Mouse (Mus musculus) duodenum, adult 2 months (tissue): Measurements from ENCODE around the gene 4930539E08Rik. TPM values are rescaled to one million over a fixed set of nuclear protein-coding genes. Genes with fewer than 3 reads are reported as not detected.

ENCODE experiments used
- polyA plus RNA-seq: library from polyadenylated mRNA; depleted of rRNA; stranded (reverse); fragments of >200 nt; gene quantifications from 2 replicates; pipeline ENCODE4 v1.2.3, GENCODE M21; 2012; ENCODE audit warnings: low replicate concordance; rRNA removed

The 4930539E08Rik gene
- polyA plus RNA-seq: 15.7 and 38.2 TPM in 2 replicates

DNA sequence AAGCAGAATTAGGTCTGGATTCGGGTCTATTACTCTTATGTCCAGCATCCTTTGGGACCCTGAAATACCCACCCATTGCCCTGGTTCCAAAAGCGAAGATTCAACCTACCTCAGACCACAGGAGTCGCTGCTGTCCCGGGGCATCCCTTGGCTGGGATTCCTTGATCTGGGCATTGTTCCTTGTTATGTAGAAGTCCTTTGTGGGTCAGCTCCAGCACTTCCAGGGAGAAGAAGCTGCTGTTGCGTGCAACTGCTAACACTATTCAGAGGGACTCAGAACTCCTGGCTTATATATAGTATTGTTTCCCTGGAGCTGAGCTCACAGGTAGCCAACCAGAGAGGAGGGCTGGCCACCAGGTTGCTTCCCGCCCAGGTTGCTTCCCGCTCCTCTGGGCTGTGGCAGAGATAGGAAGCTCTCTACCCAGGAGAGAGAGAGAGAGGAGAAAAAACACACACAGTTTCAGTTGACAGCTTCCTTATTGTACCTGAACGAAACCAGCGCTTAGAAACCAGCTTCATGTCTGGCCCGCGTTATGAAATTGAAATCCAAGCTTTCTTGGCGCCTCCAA, at the start of gene 4930539E08Rik:
Gene 4930539E08Rik (minus strand): TSS at position 265 of the 569 bp plus-strand sequence.

GRCm38 (mm10) chr17:28951831-28952799, 37.0 kb upstream of the 4930539E08Rik start, which contains the start of gene Kctd20:
Kctd20 (plus strand) TSS chr17:28951950.

DNA sequence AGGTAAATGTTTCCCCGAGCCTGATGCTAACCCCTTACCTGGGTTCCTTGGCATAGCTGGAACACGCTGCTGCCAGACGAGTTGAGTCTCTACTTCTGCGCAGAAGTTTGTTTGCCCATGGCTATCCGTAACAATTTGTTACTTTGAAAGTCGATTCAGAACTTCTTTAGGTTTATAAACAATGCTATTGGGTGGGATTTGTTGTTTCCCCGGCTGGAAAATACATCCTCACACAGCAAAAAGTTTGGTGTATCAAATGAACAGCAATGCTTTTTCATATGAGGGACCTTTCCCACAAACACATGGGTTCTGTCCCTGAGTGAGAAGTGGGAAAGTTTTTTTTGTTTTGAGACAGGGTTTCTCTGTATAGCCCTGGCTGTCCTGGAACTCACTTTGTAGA, 28.6 kb upstream of the 4930539E08Rik start, which contains the start of gene Pxt1:
Gene Pxt1 (minus strand): TSS at position 101 of the 400 bp plus-strand sequence.

DNA sequence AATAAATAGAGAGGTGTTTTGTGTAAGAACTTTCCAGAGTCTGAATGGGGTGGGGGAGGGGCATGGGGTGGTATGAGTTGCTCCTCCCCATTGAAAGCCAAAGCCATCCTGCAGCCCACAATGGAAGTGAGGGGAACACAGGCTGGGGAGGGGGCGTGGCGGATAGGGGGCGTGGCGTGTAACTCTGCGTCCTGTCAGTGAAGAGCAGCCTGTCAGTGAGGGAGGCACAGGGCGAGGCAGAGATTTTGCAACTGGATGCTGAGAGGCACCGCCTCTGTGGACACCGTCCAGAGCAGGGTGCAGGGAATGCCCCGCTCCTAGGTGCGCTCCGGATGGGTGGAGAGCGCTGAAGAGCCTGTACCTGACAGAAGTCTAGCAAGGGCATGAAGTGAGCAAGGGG, 56.9 kb downstream of the 4930539E08Rik start, which contains the start of gene Pnpla1:
Gene Pnpla1 (plus strand): TSS at position 207 of the 400 bp plus-strand sequence.

Other genes with a start within 250 kb of the 4930539E08Rik start
- 0.18 TPM in 1 of 2 replicates, not detected in the other for gene Slc26a8, start 225.1 kb downstream of the 4930539E08Rik start, polyA plus RNA-seq
- gene Mapk14, start 224.0 kb downstream of the 4930539E08Rik start, polyA plus RNA-seq: 28.6 and 34.8 TPM in 2 replicates
- gene AC170998.1, start 189.2 kb downstream of the 4930539E08Rik start, polyA plus RNA-seq: 0.18 and 0.27 TPM in 2 replicates
- 186 and 308 TPM in 2 replicates for gene Mapk13, start 146.0 kb downstream of the 4930539E08Rik start, polyA plus RNA-seq
- gene Brpf3, start 114.2 kb downstream of the 4930539E08Rik start, polyA plus RNA-seq: 70.1 and 79.9 TPM in 2 replicates
- gene Pnpla1, start 56.9 kb downstream of the 4930539E08Rik start, polyA plus RNA-seq: 0.72 and 0.78 TPM in 2 replicates
- gene Pxt1, start 28.5 kb upstream of the 4930539E08Rik start, polyA plus RNA-seq: not detected in 2 replicates
- gene Kctd20, start 36.6 kb upstream of the 4930539E08Rik start, polyA plus RNA-seq: 9.8 and 23.4 TPM in 2 replicates
- 144 and 172 TPM in 2 replicates for gene Stk38, start 92.7 kb upstream of the 4930539E08Rik start, polyA plus RNA-seq
- 54.2 and 156 TPM in 2 replicates for gene Srsf3, start 117.3 kb upstream of the 4930539E08Rik start, polyA plus RNA-seq
- gene Cdkn1a, start 175.7 kb upstream of the 4930539E08Rik start, polyA plus RNA-seq: 102 and 238 TPM in 2 replicates
- 0.39 and 0.45 TPM in 2 replicates for gene Rab44, start 198.8 kb upstream of the 4930539E08Rik start, polyA plus RNA-seq